Comparison of ENCODE assay signal across 10 mouse cellular contexts in the genomic region with DNA sequence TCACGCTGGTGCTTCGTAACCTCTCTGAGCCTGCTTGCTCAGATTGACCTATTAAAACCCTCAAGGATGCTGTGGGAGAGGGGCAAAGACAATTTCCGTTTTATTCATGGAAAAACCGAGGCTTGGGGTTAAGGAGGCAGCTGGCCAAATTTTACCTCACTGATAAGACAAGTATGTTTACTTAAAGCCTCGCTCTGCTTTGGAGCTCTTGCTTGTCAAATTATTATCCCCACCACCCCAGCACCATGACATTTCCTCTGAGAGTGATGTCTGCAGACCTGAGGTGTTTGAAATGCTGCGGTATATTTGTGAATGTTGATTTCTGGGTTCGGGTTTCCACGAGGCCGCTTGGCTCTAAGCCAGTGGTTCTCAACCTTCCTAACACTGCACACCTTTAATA. TPM values are rescaled to one million over a fixed set of nuclear protein-coding genes. Genes with fewer than 3 reads are reported as not detected.
DNase-seq lines count a peak whose midpoint lies in the region; ATAC-seq and TF ChIP-seq lines count a peak whose summit lies in the region.
"Had no signal": no experiment of that assay in that cellular context is flagged by ENCODE, and none has a peak within 500 bp of the region (broad histone marks: within the 10 kb centered on the region; RNA-seq: fewer than 3 reads in every experiment).

No protein-coding gene starts in this region.

- no peaks in the 10 kb centered on the region for H3K9me3 ChIP-seq in CH12.LX (replicated peaks; ENCODE audit: low read length)

- peaks cover 6 to 24% of the 10 kb centered on the region in 2 experiments for H3K4me1 ChIP-seq in CH12.LX (ENCODE audit: control insufficient read depth in 1 of 2, insufficient read depth in 2 of 2)

- TF ChIP-seq EP300 in CH12.LX (IDR thresholded peaks at IDR 0.05; ENCODE audit: low read length), result no peak

- peak; percentile 34 for DNase-seq in cerebellum, adult 8-10 months
- no peak for DNase-seq in cerebellum, adult 11 months
- no peak for DNase-seq in CH12.LX (ENCODE audit: extremely low read depth)
- peak; percentile 25 to 30 for DNase-seq in heart, postnatal 10 days
- no peak for DNase-seq in spleen, postnatal 14 days (ENCODE audit: low spot score in 2 of 2)
- no peak for DNase-seq in layer of hippocampus, adult 11-12 months (ENCODE audit: low spot score)
- DNase-seq: thymus, postnatal 36 days had no signal

- no peak overlapping the region for H3K27ac ChIP-seq in CH12.LX (ENCODE audit: insufficient read depth, low read depth)

- peaks cover 9 to 38% of the 10 kb centered on the region in 2 experiments for H3K36me3 ChIP-seq in CH12.LX (replicated peaks in 1 of 2; ENCODE audit: control insufficient read depth in 1 of 2, insufficient read depth in 1 of 2, low read length in 1 of 2)

- in situ Hi-C loops in CH12.LX (cut with MboI; ENCODE audit: low pct_ligation_motif_present, low pct_unique_long_range_greater_than_20kb, low sequenced_read_pairs), result no loop called here

- no peak overlapping the region for H3K9ac ChIP-seq in CH12.LX (ENCODE audit: insufficient read depth, low read depth)

- 0 out of 2 replicates have a peak overlapping the region, but pooled peaks have one; percentile 8 for H3K4me2 ChIP-seq in CH12.LX (ENCODE audit: insufficient read depth, low read depth, poor library complexity, severe bottlenecking)

- no peak for TF ChIP-seq CTCF in CH12.LX (conservative IDR thresholded peaks at IDR 0.05 in 1 of 2, IDR thresholded peaks at IDR 0.05 in 1 of 2; ENCODE audit: low read depth in 2 of 2, low read length in 2 of 2)

- intact Hi-C loops in heart, postnatal 10 days (cut with DNase I), result loop anchor here (5.0 kb wide), 1 partner anchor 99 kb away; the partner anchor contains the start of gene Raf1

- dilution Hi-C loops in CH12.LX (cut with MboI; ENCODE audit: extremely low pct_ligation_motif_present, extremely low pct_unique_long_range_greater_than_20kb, low sequenced_read_pairs), result no loop called here

- H3K27me3 ChIP-seq in CH12.LX (replicated peaks), result no peaks in the 10 kb centered on the region

- H3K79me2 ChIP-seq in CH12.LX (replicated peaks; ENCODE audit: control insufficient read depth, extremely low read depth, insufficient read depth, poor library complexity, severe bottlenecking), result peaks cover 4% of the 10 kb centered on the region

- ATAC-seq in megakaryocyte-erythroid progenitor cell, adult 5-6 weeks (replicated peaks; ENCODE audit: low FRiP score, low TSS enrichment, poor library complexity, severe bottlenecking), result peak; percentile 50
- no peak for ATAC-seq in inflammation-experienced regulatory T-cells, adult 6 months

- no peak overlapping the region for H3K4me3 ChIP-seq in CH12.LX (replicated peaks in 1 of 3; ENCODE audit: low read depth in 2 of 3, low read length in 2 of 3, poor library complexity in 1 of 3)

- TF ChIP-seq RAD21 in CH12.LX (IDR thresholded peaks at IDR 0.05; ENCODE audit: low read depth, low read length), result no peak

- no peak for TF ChIP-seq POLR2A in CH12.LX (IDR thresholded peaks at IDR 0.05; ENCODE audit: low read depth, low read length)

TF ChIP-seq in CH12.LX, 34 proteins besides CTCF, POLR2A, EP300 and RAD21:
- TF ChIP-seq MAFK (IDR thresholded peaks at IDR 0.05; ENCODE audit: insufficient replicate concordance, low read length) (no peak), RCOR1 (conservative IDR thresholded peaks at IDR 0.05; ENCODE audit: low read depth, low read length) (no peak), USF1 (IDR thresholded peaks at IDR 0.05; ENCODE audit: low read depth, low read length) (no peak), MAX (IDR thresholded peaks at IDR 0.05; ENCODE audit: low read length) (no peak), TBP (conservative IDR thresholded peaks at IDR 0.05; ENCODE audit: low read depth, low read length) (no peak), KAT2A (IDR thresholded peaks at IDR 0.05; ENCODE audit: insufficient replicate concordance, low read length) (no peak), UBTF (IDR thresholded peaks at IDR 0.05; ENCODE audit: low read depth, low read length) (no peak), NRF1 (IDR thresholded peaks at IDR 0.05; ENCODE audit: low read depth, low read length) (no peak), ZC3H11A (IDR thresholded peaks at IDR 0.05; ENCODE audit: low read depth, low read length) (no peak), POLR2AphosphoS2 (IDR thresholded peaks at IDR 0.05; ENCODE audit: low read depth, low read length) (no peak), NELFE (IDR thresholded peaks at IDR 0.05; ENCODE audit: low read depth, low read length) (no peak)

RNA-seq across cellular contexts. Expression of gene Cand2, which starts 2.0 kb away (rescaled TPM):
- total RNA-seq in CH12.LX (2012; rRNA removed) (7.8 and 8.5 TPM in 2 replicates), CH12.LX (2014; rRNA removed) (3.6 and 3.9 TPM in 2 replicates)
- polyA plus RNA-seq in CH12.LX (2012; ENCODE audit: insufficient read length, low read depth), result 14.2 and 17.1 TPM in 2 replicates
- total RNA-seq in heart, postnatal 10 days (2021), result 10 to 100 TPM; 73.0 to 87.4 TPM
- total RNA-seq in megakaryocyte-erythroid progenitor cell, adult 5-6 weeks (2014; fragmentation: Nextera tagmentation), result 0.54 and 2.1 TPM in 2 replicates
- total RNA-seq in megakaryocyte-erythroid progenitor cell, adult 5-6 weeks (2017), result 0.72 and 0.89 TPM in 2 replicates
- 1 to 10 TPM; 2.3 to 4.8 (median 3.7) TPM for polyA plus RNA-seq in inflammation-experienced regulatory T-cells, adult 6 months (2017; shearing (Covaris generic))

RNA-seq across cellular contexts. Expression of gene Tmem40, which starts 14.2 kb away (rescaled TPM):
- total RNA-seq in CH12.LX (2012; rRNA removed), result not detected in 2 replicates
- total RNA-seq in CH12.LX (2014; rRNA removed), result not detected in 2 replicates
- not detected in 2 replicates for polyA plus RNA-seq in CH12.LX (2012; ENCODE audit: insufficient read length, low read depth)
- under 1 TPM; 0.60 TPM for total RNA-seq in heart, postnatal 10 days (2021)
- 27.1 and 36.9 TPM in 2 replicates for total RNA-seq in megakaryocyte-erythroid progenitor cell, adult 5-6 weeks (2014; fragmentation: Nextera tagmentation)
- 24.0 and 36.5 TPM in 2 replicates for total RNA-seq in megakaryocyte-erythroid progenitor cell, adult 5-6 weeks (2017)
- polyA plus RNA-seq in inflammation-experienced regulatory T-cells, adult 6 months (2017; shearing (Covaris generic)), result not detected
- polyA plus RNA-seq: C2C12 had no signal

RNA-seq across cellular contexts. Expression of gene Rpl32, which starts 32.2 kb away (rescaled TPM):
- total RNA-seq in CH12.LX (2012; rRNA removed), result 5,179 and 5,276 TPM in 2 replicates
- total RNA-seq in CH12.LX (2014; rRNA removed), result 7,033 and 7,473 TPM in 2 replicates
- polyA plus RNA-seq in CH12.LX (2012; ENCODE audit: insufficient read length, low read depth), result 3,370 and 3,898 TPM in 2 replicates
- total RNA-seq in heart, postnatal 10 days (2021), result 100 to 1,000 TPM; 842 to 867 TPM
- 5,043 and 6,230 TPM in 2 replicates for total RNA-seq in megakaryocyte-erythroid progenitor cell, adult 5-6 weeks (2014; fragmentation: Nextera tagmentation)
- total RNA-seq in megakaryocyte-erythroid progenitor cell, adult 5-6 weeks (2017), result 5,746 and 6,785 TPM in 2 replicates
- polyA plus RNA-seq in inflammation-experienced regulatory T-cells, adult 6 months (2017; shearing (Covaris generic)), result 1,000 to 10,000 TPM; 4,797 to 7,885 (median 7,790) TPM

Comparison
In these comparisons a context has a peak if more than half of its experiments do, and no peak if none do; other contexts are left out.
1. DNase-seq: peak in cerebellum, adult 8-10 months (single experiment) and heart, postnatal 10 days (2 of 2); none in cerebellum, adult 11 months (single experiment), CH12.LX (single experiment), spleen, postnatal 14 days (0 of 2) and layer of hippocampus, adult 11-12 months (single experiment).
2. RNA of gene Cand2, which starts 2.0 kb away (total RNA-seq): 73.0 to 87.4 TPM in heart, postnatal 10 days; 3.6 to 8.5 TPM in CH12.LX and 0.54 to 2.1 TPM in megakaryocyte-erythroid progenitor cell, adult 5-6 weeks; every median in the first group is over 4 times any median in the second.
3. RNA of gene Tmem40, which starts 14.2 kb away (total RNA-seq): 24.0 to 36.9 TPM in megakaryocyte-erythroid progenitor cell, adult 5-6 weeks; 0.60 TPM in heart, postnatal 10 days and not detected in CH12.LX; every median in the first group is over 10 times any median in the second.
4. RNA of gene Rpl32, which starts 32.2 kb away (total RNA-seq): 5,179 to 7,473 TPM in CH12.LX and 5,043 to 6,785 TPM in megakaryocyte-erythroid progenitor cell, adult 5-6 weeks; 842 to 867 TPM in heart, postnatal 10 days; every median in the first group is over 4 times any median in the second.